Mouse (Mus musculus): ENCODE measurements around the gene Pigo. TPM values are rescaled to one million over a fixed set of nuclear protein-coding genes. Genes with fewer than 3 reads are reported as not detected.

Gene Pigo
- 10 to 100 TPM; 12.1 to 34.1 TPM for polyA plus RNA-seq (2017; shearing (Covaris generic))

GRCm38 (mm10) chr4:43025084-43025960 lies at the start of gene Pigo:
Pigo (minus strand) TSS chr4:43025819.
- peak; percentile 95 for ATAC-seq

GRCm38 (mm10) chr4:43074923-43075322 lies 49.3 kb upstream of the Pigo start:
- ATAC-seq = no peak

- no peak for ATAC-seq
Observed at GRCm38 (mm10) chr4:43065471-43065870, 39.9 kb upstream of the Pigo start.

- no peak for ATAC-seq
Observed at GRCm38 (mm10) chr4:43060286-43060685, 34.7 kb upstream of the Pigo start.

- no peak for ATAC-seq
Observed at GRCm38 (mm10) chr4:43059697-43060096, 34.1 kb upstream of the Pigo start.

GRCm38 (mm10) chr4:43058753-43059654 lies 33.4 kb upstream of the Pigo start, which contains the start of gene Unc13b:
Unc13b (plus strand) TSS chr4:43058953.
- peak; percentile 95 for ATAC-seq

- no peak for ATAC-seq
Observed at GRCm38 (mm10) chr4:43058392-43058752, 32.8 kb upstream of the Pigo start.

- no peak for ATAC-seq
Observed at GRCm38 (mm10) chr4:43057654-43058053, 32.0 kb upstream of the Pigo start.

- peak; percentile 90 for ATAC-seq
Observed at GRCm38 (mm10) chr4:43052627-43053026, 27.0 kb upstream of the Pigo start.

GRCm38 (mm10) chr4:43047231-43047630 lies 21.6 kb upstream of the Pigo start:
- ATAC-seq = peak; percentile 55

- ATAC-seq = no peak
Observed at GRCm38 (mm10) chr4:43046607-43047006, 21.0 kb upstream of the Pigo start.

- peak; percentile 73 for ATAC-seq
Observed at GRCm38 (mm10) chr4:43045659-43046302, 20.2 kb upstream of the Pigo start, which contains the start of gene Fam214b. Fam214b (minus strand) TSS chr4:43046220.

- ATAC-seq = no peak
Observed at GRCm38 (mm10) chr4:43045285-43045658, 19.7 kb upstream of the Pigo start.

GRCm38 (mm10) chr4:43044673-43045072 lies 19.1 kb upstream of the Pigo start:
- ATAC-seq = no peak

- peak; percentile 48 for ATAC-seq
Observed at GRCm38 (mm10) chr4:43043644-43044357, 18.2 kb upstream of the Pigo start.

GRCm38 (mm10) chr4:43040881-43041547 lies 15.4 kb upstream of the Pigo start:
- ATAC-seq = no peak

GRCm38 (mm10) chr4:43040114-43040572 lies 14.5 kb upstream of the Pigo start:
- peak; percentile 94 for ATAC-seq

GRCm38 (mm10) chr4:43039609-43040008 lies 14.0 kb upstream of the Pigo start:
- no peak for ATAC-seq

GRCm38 (mm10) chr4:43038567-43039495 lies 13.2 kb upstream of the Pigo start:
- no peak for ATAC-seq
